Comparison of ENCODE assay signal across 1 mouse cellular context in genomic region chr17:36835591-36836426, GRCm38 (mm10).
TF ChIP-seq lines count a peak whose summit lies in the region.

No protein-coding gene starts in this region.

TF ChIP-seq in CH12.LX, 34 proteins besides CTCF, POLR2A, EP300 and RAD21:
- TF ChIP-seq MYC (IDR thresholded peaks at IDR 0.05; ENCODE audit: low read depth, low read length) (0 out of 2 replicates have a peak, but pooled peaks have one; percentile 23), IRF4 (IDR thresholded peaks at IDR 0.05; ENCODE audit: low read depth, low read length) (peak; percentile 51; the same call in 1 of the 2 replicates), ZMIZ1 (IDR thresholded peaks at IDR 0.05; ENCODE audit: low read depth, low read length) (no peak), CHD1 (IDR thresholded peaks at IDR 0.05; ENCODE audit: low read depth, low read length) (peak; percentile 78)
TF ChIP-seq in CH12.LX: peak in this region for 3.
